Mouse (Mus musculus) heart, embryonic 11.5 days (tissue): ENCODE measurements around the gene Atrnl1. TPM values are rescaled to one million over a fixed set of nuclear protein-coding genes. Genes with fewer than 3 reads are reported as not detected.

ENCODE experiments used
- ATAC-seq: fragments of 200-750 bp; cut with Nextera tagmentation; replicated peaks from 2 replicates; pipeline ENCODE4 v1.8.0; 2017; ENCODE audit warnings: moderate library complexity; ENCODE audit not compliant: insufficient number of reproducible peaks, low FRiP score, low TSS enrichment
- H3K27ac ChIP-seq: fragments of 300-500 bp; sonication (generic); 2 replicates; pipeline ENCODE4 v1.5.1; 2014; ENCODE audit warnings: mild to moderate bottlenecking, low read depth, low read length
- H3K27me3 ChIP-seq: fragments of 300-500 bp; sonication (generic); 2 replicates; pipeline ENCODE4 v1.6.1; 2014; ENCODE audit warnings: mild to moderate bottlenecking, low read length, mixed read lengths; ENCODE audit not compliant: control insufficient read depth, insufficient read depth
- H3K36me3 ChIP-seq: fragments of 300-500 bp; sonication (generic); 2 replicates; pipeline ENCODE4 v1.6.1; 2014; ENCODE audit warnings: mild to moderate bottlenecking, low read length, moderate library complexity, mixed read lengths; ENCODE audit not compliant: control insufficient read depth, insufficient read depth
- H3K4me1 ChIP-seq: fragments of 300-500 bp; sonication (generic); 2 replicates; pipeline ENCODE4 v1.6.1; 2014; ENCODE audit warnings: low read length; ENCODE audit not compliant: control insufficient read depth, insufficient read depth
- H3K4me2 ChIP-seq: fragments of 300-500 bp; sonication (generic); 2 replicates; pipeline ENCODE4 v1.6.1; 2014; ENCODE audit warnings: mild to moderate bottlenecking, moderate library complexity
- H3K4me3 ChIP-seq: fragments of 300-500 bp; sonication (generic); 2 replicates; pipeline ENCODE4 v1.5.1; 2014; ENCODE audit warnings: low read depth, low read length
- H3K9ac ChIP-seq: fragments of 300-500 bp; sonication (generic); 2 replicates; pipeline ENCODE4 v1.6.1; 2014; ENCODE audit warnings: mild to moderate bottlenecking, low read depth, low read length, moderate library complexity
- H3K9me3 ChIP-seq: fragments of 300-500 bp; sonication (generic); replicated peaks from 2 replicates; pipeline ENCODE4 v1.6.1; 2016; ENCODE audit warnings: low read length; ENCODE audit not compliant: control insufficient read depth
- WGBS: fragments of 180-500 bp; shearing (Covaris S2); extraction: QIAGEN DNeasy Blood & Tissue Kit; methylation state at CpG from one replicate; pipeline ENCODE4 v1.1.7; 2014; ENCODE audit not compliant: insufficient replicate concordance; 5-methylcytosine and 5-hydroxymethylcytosine counted together
- polyA plus RNA-seq: library from polyadenylated mRNA; unstranded; fragments of >200 nt; fragmentation: Nextera tagmentation; extraction: Ambion mirVana; gene quantifications from 2 replicates; pipeline ENCODE4 v1.2.1, GENCODE M21; 2014

The Atrnl1 gene
- polyA plus RNA-seq, 1 experiment from 2014 or later: 4.0 TPM

- Histone ChIP-seq H3K4me1 (no peaks in the 10 kb centered on the region), H3K9me3 (no peaks in the 10 kb centered on the region), H3K36me3 (peaks cover 2% of the 10 kb centered on the region; the same call in 1 of the 2 replicates), H3K4me3 (no peak overlapping the region), H3K27ac (no peak overlapping the region), H3K4me2 (no peak overlapping the region), H3K9ac (no peak overlapping the region), H3K27me3 (no peaks in the 10 kb centered on the region)
- ATAC-seq: no peak
- 67% methylated on average over 2 of the region's 2 CpGs for WGBS
Observed at GRCm38 (mm10) chr19:57655083-57655482, 44.2 kb downstream of the Atrnl1 start.

- Histone ChIP-seq H3K4me2 (no peak overlapping the region), H3K36me3 (peaks cover 2% of the 10 kb centered on the region; the same call in 1 of the 2 replicates), H3K4me1 (no peaks in the 10 kb centered on the region), H3K4me3 (no peak overlapping the region), H3K27ac (no peak overlapping the region), H3K27me3 (no peaks in the 10 kb centered on the region), H3K9me3 (no peaks in the 10 kb centered on the region), H3K9ac (no peak overlapping the region)
- ATAC-seq: no peak
- 95% methylated on average over 11 of the region's 11 CpGs for WGBS
Observed at GRCm38 (mm10) chr19:57655491-57655890, 44.7 kb downstream of the Atrnl1 start.

GRCm38 (mm10) chr19:57657426-57658087 lies 46.7 kb downstream of the Atrnl1 start:
- Histone ChIP-seq H3K27ac (no peak overlapping the region), H3K9ac (no peak overlapping the region), H3K9me3 (no peaks in the 10 kb centered on the region), H3K36me3 (peaks cover 2% of the 10 kb centered on the region; the same call in 1 of the 2 replicates), H3K4me2 (no peak overlapping the region), H3K27me3 (no peaks in the 10 kb centered on the region), H3K4me1 (no peaks in the 10 kb centered on the region), H3K4me3 (no peak overlapping the region)
- ATAC-seq: no peak
- WGBS: 64% methylated on average over 12 of the region's 12 CpGs

- WGBS: 72% methylated on average over 8 of the region's 8 CpGs
- Histone ChIP-seq H3K4me1 (no peaks in the 10 kb centered on the region), H3K9me3 (no peaks in the 10 kb centered on the region), H3K36me3 (peaks cover 2% of the 10 kb centered on the region; the same call in 1 of the 2 replicates), H3K27me3 (no peaks in the 10 kb centered on the region), H3K4me2 (no peak overlapping the region), H3K9ac (no peak overlapping the region), H3K27ac (no peak overlapping the region), H3K4me3 (no peak overlapping the region)
- 0 out of 2 replicates have a peak, but pooled peaks have one; percentile 42 for ATAC-seq
Observed at GRCm38 (mm10) chr19:57658111-57659091, 47.6 kb downstream of the Atrnl1 start.

- WGBS: 89% methylated on average over 9 of the region's 9 CpGs
- H3K27me3 ChIP-seq: no peaks in the 10 kb centered on the region
- no peaks in the 10 kb centered on the region for H3K9me3 ChIP-seq
- no peaks in the 10 kb centered on the region for H3K36me3 ChIP-seq
- no peak overlapping the region for H3K9ac ChIP-seq
- H3K4me2 ChIP-seq: no peak overlapping the region
- no peak overlapping the region for H3K4me3 ChIP-seq
- ATAC-seq: no peak
- no peaks in the 10 kb centered on the region for H3K4me1 ChIP-seq
- no peak overlapping the region for H3K27ac ChIP-seq
Observed at GRCm38 (mm10) chr19:57667011-57667410, 56.2 kb downstream of the Atrnl1 start.

GRCm38 (mm10) chr19:57667946-57668345 lies 57.1 kb downstream of the Atrnl1 start:
- H3K27ac ChIP-seq: no peak overlapping the region
- H3K36me3 ChIP-seq: no peaks in the 10 kb centered on the region
- no peaks in the 10 kb centered on the region for H3K9me3 ChIP-seq
- H3K4me2 ChIP-seq: no peak overlapping the region
- WGBS: 84% methylated on average over 10 of the region's 10 CpGs
- H3K4me3 ChIP-seq: no peak overlapping the region
- no peak overlapping the region for H3K9ac ChIP-seq
- no peak for ATAC-seq
- no peaks in the 10 kb centered on the region for H3K4me1 ChIP-seq
- no peaks in the 10 kb centered on the region for H3K27me3 ChIP-seq

- H3K4me2 ChIP-seq: no peak overlapping the region
- H3K9me3 ChIP-seq: no peaks in the 10 kb centered on the region
- no peak overlapping the region for H3K27ac ChIP-seq
- H3K4me1 ChIP-seq: 0 out of 2 replicates have a peak, but pooled peaks cover 4% of the 10 kb centered on the region
- no peak overlapping the region for H3K4me3 ChIP-seq
- no peaks in the 10 kb centered on the region for H3K36me3 ChIP-seq
- H3K27me3 ChIP-seq: no peaks in the 10 kb centered on the region
- WGBS: 90% methylated on average over 3 of the region's 3 CpGs
- no peak for ATAC-seq
- no peak overlapping the region for H3K9ac ChIP-seq
Observed at GRCm38 (mm10) chr19:57679455-57679854, 68.6 kb downstream of the Atrnl1 start.

- H3K4me1 ChIP-seq: no peaks in the 10 kb centered on the region
- H3K4me2 ChIP-seq: no peak overlapping the region
- no peaks in the 10 kb centered on the region for H3K27me3 ChIP-seq
- H3K9ac ChIP-seq: no peak overlapping the region
- no peak overlapping the region for H3K4me3 ChIP-seq
- no peaks in the 10 kb centered on the region for H3K36me3 ChIP-seq
- no peak for ATAC-seq
- H3K27ac ChIP-seq: no peak overlapping the region
- WGBS: 84% methylated on average over 20 of the region's 20 CpGs
- no peaks in the 10 kb centered on the region for H3K9me3 ChIP-seq
Observed at GRCm38 (mm10) chr19:57686596-57686995, 75.8 kb downstream of the Atrnl1 start.
